Mouse (Mus musculus) liver, adult 2 months (tissue): ENCODE data around the gene Epb41l5.

Experiments used
- CTCF ChIP-seq: fragments of 200-500 bp; IDR thresholded peaks from 2 replicates; pipeline ENCODE4 v1.5.1; 2011; ENCODE audit warnings: low read depth, low read length, control low read depth
- POLR2A ChIP-seq: fragments of 200-500 bp; IDR thresholded peaks from 2 replicates; pipeline ENCODE4 v1.6.1; 2011; ENCODE audit warnings: low read length, control low read depth; ENCODE audit not compliant: insufficient read depth; ENCODE audit errors: extremely low read depth

GRCm38 (mm10) chr1:119596954-119597480, 51.8 kb downstream of the Epb41l5 start:
- TF ChIP-seq CTCF: no peak
- TF ChIP-seq POLR2A: no peak
